Mouse (Mus musculus) CH12.LX (cell line): ENCODE measurements around the gene Chaf1a. TPM values are rescaled to one million over a fixed set of nuclear protein-coding genes. Genes with fewer than 3 reads are reported as not detected.

ENCODE experiments used
- DNase-seq: peaks from one replicate; pipeline ENCODE4 v3.0.0-alpha.2; 2013; ENCODE audit errors: extremely low read depth
- H3K27ac ChIP-seq: 2 replicates; pipeline ENCODE4 v1.5.1; 2012; ENCODE audit warnings: low read depth, mild to moderate bottlenecking, control low read depth, moderate library complexity; ENCODE audit not compliant: insufficient read depth
- H3K27me3 ChIP-seq: replicated peaks from 2 replicates; pipeline ENCODE3; 2012; ENCODE audit warnings: inconsistent platforms
- H3K36me3 ChIP-seq, 2 experiments: replicated peaks in 1 of 2; 2 replicates each; pipeline versions ENCODE3 to v1.6.1; 2012; ENCODE audit warnings: inconsistent platforms in 1 of 2, low read length in 1 of 2, mild to moderate bottlenecking in 1 of 2, mixed read lengths in 1 of 2, moderate library complexity in 1 of 2; ENCODE audit not compliant: control insufficient read depth in 1 of 2, insufficient read depth in 1 of 2
- H3K4me1 ChIP-seq, 2 experiments: 2 replicates each; pipeline ENCODE4 v1.6.1; 2012; ENCODE audit warnings: inconsistent platforms in 1 of 2, moderate library complexity in 1 of 2; ENCODE audit not compliant: insufficient read depth in 2 of 2, control insufficient read depth in 1 of 2
- H3K4me2 ChIP-seq: 2 replicates; pipeline ENCODE4 v1.6.1; 2012; ENCODE audit warnings: low read depth, mild to moderate bottlenecking, control low read depth; ENCODE audit not compliant: poor library complexity, insufficient read depth, severe bottlenecking
- H3K4me3 ChIP-seq, 3 experiments: fragments of 150-350 bp in 1 of 3; sonication (generic) in 1 of 3; replicated peaks in 1 of 3; 2 replicates each; pipeline versions ENCODE3 to v1.5.1; 2011 to 2012; ENCODE audit warnings: low read depth in 2 of 3, low read length in 2 of 3, mild to moderate bottlenecking in 2 of 3, moderate library complexity in 2 of 3, control low read depth in 1 of 3, improper control_type of control experiment in 1 of 3, inconsistent platforms in 1 of 3, mixed read lengths in 1 of 3; ENCODE audit not compliant: poor library complexity in 1 of 3
- H3K79me2 ChIP-seq: replicated peaks from 2 replicates; pipeline ENCODE4 v1.6.1; 2012; ENCODE audit warnings: mild to moderate bottlenecking, moderate library complexity; ENCODE audit not compliant: control insufficient read depth, poor library complexity, insufficient read depth, severe bottlenecking; ENCODE audit errors: extremely low read depth
- H3K9ac ChIP-seq: 2 replicates; pipeline ENCODE4 v1.6.1; 2012; ENCODE audit warnings: low read depth, mild to moderate bottlenecking, control low read depth, moderate library complexity; ENCODE audit not compliant: insufficient read depth
- H3K9me3 ChIP-seq: replicated peaks from 2 replicates; pipeline ENCODE3; 2012; ENCODE audit warnings: low read length, inconsistent platforms, mixed read lengths
- CHD2 ChIP-seq: IDR thresholded peaks from 2 replicates; pipeline ENCODE4 v1.6.1; 2011; ENCODE audit warnings: low read length, improper control_type of control experiment
- CTCF ChIP-seq, 2 experiments: IDR thresholded peaks in 1 of 2; conservative IDR thresholded peaks in 1 of 2; 2 replicates each; pipeline ENCODE4 v1.5.1; 2011 to 2012; ENCODE audit warnings: low read depth in 2 of 2, low read length in 2 of 2, improper control_type of control experiment in 1 of 2, inconsistent platforms in 1 of 2, mild to moderate bottlenecking in 1 of 2, moderate library complexity in 1 of 2
- E2F4 ChIP-seq: IDR thresholded peaks from 2 replicates; pipeline ENCODE4 v1.6.1; 2011; ENCODE audit warnings: low read depth, low read length, improper control_type of control experiment; ENCODE audit not compliant: insufficient replicate concordance
- ELF1 ChIP-seq: IDR thresholded peaks from 2 replicates; pipeline ENCODE4 v1.6.1; 2014; ENCODE audit warnings: low read depth, mild to moderate bottlenecking, inconsistent platforms, low read length, improper control_type of control experiment
- GABPA ChIP-seq: IDR thresholded peaks from 2 replicates; pipeline ENCODE4 v1.6.1; 2012; ENCODE audit warnings: low read depth, low read length, improper control_type of control experiment, inconsistent platforms; ENCODE audit not compliant: insufficient replicate concordance
- HCFC1 ChIP-seq: IDR thresholded peaks from 2 replicates; pipeline ENCODE4 v1.6.1; 2012; ENCODE audit warnings: low read depth, mild to moderate bottlenecking, inconsistent platforms, low read length, improper control_type of control experiment
- JUND ChIP-seq: conservative IDR thresholded peaks from 2 replicates; pipeline ENCODE4 v1.6.1; 2011; ENCODE audit warnings: low read depth, low read length, improper control_type of control experiment
- KAT2A ChIP-seq: IDR thresholded peaks from 2 replicates; pipeline ENCODE4 v1.6.1; 2012; ENCODE audit warnings: low read length, improper control_type of control experiment, inconsistent platforms; ENCODE audit not compliant: insufficient replicate concordance
- MYC ChIP-seq: IDR thresholded peaks from 2 replicates; pipeline ENCODE4 v1.6.1; 2011; ENCODE audit warnings: low read depth, mild to moderate bottlenecking, improper control_type of control experiment, low read length
- NELFE ChIP-seq: IDR thresholded peaks from 2 replicates; pipeline ENCODE4 v1.6.1; 2011; ENCODE audit warnings: low read depth, low read length, improper control_type of control experiment
- POLR2A ChIP-seq: IDR thresholded peaks from 2 replicates; pipeline ENCODE4 v1.6.1; 2011; ENCODE audit warnings: low read depth, mild to moderate bottlenecking, improper control_type of control experiment, low read length
- POLR2AphosphoS2 ChIP-seq: IDR thresholded peaks from 2 replicates; pipeline ENCODE4 v1.6.1; 2011; ENCODE audit warnings: low read depth, low read length, improper control_type of control experiment
- RCOR1 ChIP-seq: conservative IDR thresholded peaks from 2 replicates; pipeline ENCODE4 v1.6.1; 2012; ENCODE audit warnings: low read depth, mild to moderate bottlenecking, inconsistent platforms, low read length, improper control_type of control experiment
- SIN3A ChIP-seq: IDR thresholded peaks from 2 replicates; pipeline ENCODE4 v1.6.1; 2012; ENCODE audit warnings: low read length, improper control_type of control experiment, inconsistent platforms
- TBP ChIP-seq: conservative IDR thresholded peaks from 2 replicates; pipeline ENCODE4 v1.6.1; 2011; ENCODE audit warnings: low read depth, low read length, improper control_type of control experiment
- USF1 ChIP-seq: IDR thresholded peaks from 2 replicates; pipeline ENCODE4 v1.6.1; 2014; ENCODE audit warnings: low read depth, mild to moderate bottlenecking, inconsistent platforms, low read length, improper control_type of control experiment
- ZC3H11A ChIP-seq: IDR thresholded peaks from 2 replicates; pipeline ENCODE4 v1.6.1; 2012; ENCODE audit warnings: low read depth, mild to moderate bottlenecking, inconsistent platforms, low read length, improper control_type of control experiment
- ZMIZ1 ChIP-seq: IDR thresholded peaks from 2 replicates; pipeline ENCODE4 v1.6.1; 2012; ENCODE audit warnings: low read depth, mild to moderate bottlenecking, inconsistent platforms, low read length, improper control_type of control experiment
- ZNF384 ChIP-seq: IDR thresholded peaks from 2 replicates; pipeline ENCODE4 v1.6.1; 2012; ENCODE audit warnings: low read depth, low read length, improper control_type of control experiment, inconsistent platforms
- dilution Hi-C: fragments of 300-500 bp; cut with MboI; formaldehyde crosslinking; loops from 2 replicates; pipeline ENCODE4 v1.14.3; 2020; ENCODE audit warnings: low sequenced_read_pairs; ENCODE audit not compliant: extremely low pct_unique_long_range_greater_than_20kb, extremely low pct_ligation_motif_present
- in situ Hi-C: fragments of 300-500 bp; cut with MboI; formaldehyde crosslinking; loops from 3 replicates; pipeline ENCODE4 v1.14.3; 2019; ENCODE audit warnings: low sequenced_read_pairs, low pct_ligation_motif_present, low pct_unique_long_range_greater_than_20kb, mixed read lengths
- polyA plus RNA-seq: library from polyadenylated mRNA; unstranded; fragments of >175 nt; gene quantifications from 2 replicates; pipeline ENCODE4 v1.2.1, GENCODE M21; 2012; ENCODE audit warnings: low read depth; ENCODE audit not compliant: insufficient read length
- total RNA-seq, 2 experiments: library from RNA; depleted of rRNA; stranded (reverse); fragments of 300-350 nt in 1 of 2; fragments of >200 nt in 1 of 2; gene quantifications; 2 replicates each; pipeline ENCODE4 v1.2.3; 2012 to 2014

Gene Chaf1a
- total and polyA plus RNA-seq, 3 experiments = 18.4 to 97.1 (median 39.3) TPM

- Histone ChIP-seq H3K4me1 (peaks cover 0 to 34% of the 10 kb centered on the region in 2 experiments; a peak in 3 of 4 replicates), H3K27me3 (no peaks in the 10 kb centered on the region), H3K4me2 (peak overlapping the region; percentile 49), H3K36me3 (peaks cover 11 to 35% of the 10 kb centered on the region in 2 experiments), H3K4me3 (peak overlapping the region; percentile 71 to 94 (median 90))
- dilution Hi-C loops = no loop called here
- TF ChIP-seq E2F4 (no peak), RCOR1 (no peak), POLR2AphosphoS2 (0 out of 2 replicates have a peak, but pooled peaks have one; percentile 24), JUND (no peak), MYC (no peak), CHD2 (peak; percentile 94), CTCF (conservative IDR thresholded peaks at IDR 0.05 in 1 of 2, IDR thresholded peaks at IDR 0.05 in 1 of 2; ENCODE audit: low read depth in 2 of 2, low read length in 2 of 2) (no peak), GABPA (no peak), KAT2A (0 out of 2 replicates have a peak, but pooled peaks have one; percentile 67), POLR2A (peak; percentile 71), ELF1 (peak; percentile 93), SIN3A (peak; percentile 34; the same call in 1 of the 2 replicates), NELFE (peak; percentile 55), ZMIZ1 (no peak), USF1 (no peak), ZC3H11A (no peak), ZNF384 (no peak), TBP (peak; percentile 72; the same call in 1 of the 2 replicates), HCFC1 (peak; percentile 81)
- TF ChIP-seq, all 38 proteins: peak for 9
- H3K9ac ChIP-seq = peak overlapping the region; percentile 89
- peaks cover 20% of the 10 kb centered on the region for H3K79me2 ChIP-seq
- DNase-seq = peak; percentile 93
- 0 out of 2 replicates have a peak overlapping the region, but pooled peaks have one; percentile 8 for H3K27ac ChIP-seq
- in situ Hi-C loops = loop anchor here (5.0 kb wide), 1 partner anchor 36 kb away; the partner anchor contains the start of gene Plin5
- no peaks in the 10 kb centered on the region for H3K9me3 ChIP-seq
Observed at GRCm38 (mm10) chr17:56080781-56081585, 40.7 kb downstream of the Chaf1a start.

DNA sequence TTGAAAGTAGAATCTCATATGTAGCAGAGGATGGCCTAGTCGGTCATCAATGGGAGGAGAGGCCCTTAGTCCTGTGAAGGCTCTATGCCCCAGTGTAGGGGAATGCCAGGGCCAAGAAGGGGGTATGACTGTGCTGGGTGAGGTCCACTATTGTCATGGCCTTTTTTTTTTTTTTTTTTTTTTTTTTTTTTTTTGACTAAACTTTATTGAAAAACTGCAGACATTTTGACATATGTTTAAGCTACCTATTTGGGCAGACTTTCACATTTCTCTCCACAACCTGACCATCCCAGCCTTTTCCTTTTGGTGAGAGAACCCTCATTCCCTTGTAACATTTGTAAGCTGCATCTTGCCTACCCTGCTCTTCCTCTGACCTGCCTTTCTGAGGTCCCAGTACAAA is 52.1 kb downstream of the Chaf1a start:
- Histone ChIP-seq H3K4me3 (no peak overlapping the region), H3K27me3 (no peaks in the 10 kb centered on the region), H3K36me3 (peaks cover 53 to 83% of the 10 kb centered on the region in 2 experiments), H3K79me2 (no peaks in the 10 kb centered on the region), H3K27ac (no peak overlapping the region), H3K9me3 (no peaks in the 10 kb centered on the region), H3K4me1 (no peaks in the 10 kb centered on the region), H3K4me2 (no peak overlapping the region), H3K9ac (no peak overlapping the region)
- no peak for DNase-seq
- TF ChIP-seq POLR2AphosphoS2 = no peak
- TF ChIP-seq ZNF384 = peak; percentile 96
- in situ Hi-C loops (no loop called here), dilution Hi-C loops (no loop called here)
